Mouse (Mus musculus): ENCODE data around the gene Fbln5.

DNA sequence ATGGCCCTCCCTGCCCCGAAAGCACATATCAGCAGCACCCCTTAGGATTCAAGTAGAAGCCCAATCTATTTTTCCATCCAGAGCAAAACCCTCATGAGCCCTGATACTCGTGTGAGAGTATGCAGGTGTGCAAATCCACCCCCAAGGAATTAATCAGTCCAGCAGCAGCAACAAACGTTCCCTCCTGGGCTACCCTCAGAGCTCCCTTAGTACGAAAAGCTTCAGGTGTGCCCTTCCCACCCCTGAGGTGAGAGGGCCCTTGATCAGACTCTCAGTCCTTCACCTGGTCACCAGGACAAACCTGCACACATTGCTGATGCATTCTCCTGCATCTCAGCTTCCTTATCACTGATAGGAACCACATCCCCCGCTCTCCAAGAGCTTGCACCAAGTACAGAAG lies 37.9 kb downstream of the Fbln5 start:
- no peak for TF ChIP-seq POLR2A (IDR thresholded peaks at IDR 0.05; ENCODE audit: borderline replicate concordance, extremely low read depth, insufficient read depth, insufficient read length, poor library complexity, severe bottlenecking)
- no peak for TF ChIP-seq CTCF (IDR thresholded peaks at IDR 0.05; ENCODE audit: borderline replicate concordance, extremely low read depth, insufficient read depth, insufficient read length)

Data from brain, embryonic 14.5 days (tissue).